Mouse (Mus musculus) spleen, adult 10 weeks (tissue): Measurements from ENCODE around the gene Rpl7a. TPM values are rescaled to one million over a fixed set of nuclear protein-coding genes. Genes with fewer than 3 reads are reported as not detected.

ENCODE experiments used
- polyA plus RNA-seq: library from polyadenylated mRNA; stranded (reverse); fragments of 350-450 nt; fragmentation: Illumina TruSeq; extraction: RNeasy Lipid Tissue Mini Kit (QIAGEN cat#74804); gene quantifications from one replicate; pipeline ENCODE4 v1.2.3, GENCODE M21; 2015; ENCODE audit warnings: low replicate concordance; ENCODE audit not compliant: insufficient read depth

The Rpl7a gene
- 923 TPM for polyA plus RNA-seq

DNA sequence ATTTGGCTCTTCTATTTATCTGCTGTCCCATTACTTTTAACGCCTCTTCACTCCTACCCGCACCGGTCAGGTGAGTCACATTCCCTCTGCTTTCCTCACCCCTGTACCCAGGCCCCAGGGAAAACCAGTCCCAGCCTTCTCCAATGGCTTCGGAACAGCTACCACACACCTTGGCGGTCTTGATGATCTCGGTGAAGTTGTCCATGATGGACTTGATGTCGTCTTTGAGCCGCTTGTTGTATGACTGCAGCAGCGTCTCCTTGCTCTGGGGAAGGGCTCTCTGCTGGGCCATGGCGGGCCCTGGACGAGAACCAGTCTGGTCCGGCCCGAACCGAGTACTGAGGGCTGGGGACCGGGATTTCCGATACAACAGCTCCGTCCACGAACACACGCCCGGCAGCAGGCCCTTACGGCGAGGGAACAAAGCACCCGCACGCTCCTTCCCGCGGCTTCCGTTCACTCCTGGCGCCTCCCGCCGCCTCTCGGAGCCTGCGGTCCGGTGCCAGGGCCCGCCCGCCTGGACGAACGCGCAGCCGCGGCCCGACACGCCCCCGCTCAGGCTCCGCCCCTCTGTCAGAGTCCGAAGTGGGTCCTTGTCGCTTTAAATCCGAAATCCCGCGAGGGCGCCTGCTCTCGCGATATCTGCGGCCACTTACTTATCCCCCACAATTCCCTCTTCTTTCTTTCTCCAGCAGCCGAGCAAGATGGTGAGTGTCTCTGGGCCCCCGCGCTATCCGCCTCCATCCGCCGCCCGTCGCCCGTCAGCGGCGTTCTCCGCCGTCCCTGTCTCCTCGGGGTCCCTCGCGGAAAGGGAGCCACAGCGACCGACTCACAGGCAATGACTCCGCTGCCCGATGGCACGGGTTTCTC lies at the start of gene Rpl7a, which contains the start of gene Med22:
Gene Rpl7a, plus strand, starts transcription at position 641 of the 870 bp plus-strand sequence.
Gene Med22, minus strand, starts transcription at position 554 of the 870 bp plus-strand sequence.

DNA sequence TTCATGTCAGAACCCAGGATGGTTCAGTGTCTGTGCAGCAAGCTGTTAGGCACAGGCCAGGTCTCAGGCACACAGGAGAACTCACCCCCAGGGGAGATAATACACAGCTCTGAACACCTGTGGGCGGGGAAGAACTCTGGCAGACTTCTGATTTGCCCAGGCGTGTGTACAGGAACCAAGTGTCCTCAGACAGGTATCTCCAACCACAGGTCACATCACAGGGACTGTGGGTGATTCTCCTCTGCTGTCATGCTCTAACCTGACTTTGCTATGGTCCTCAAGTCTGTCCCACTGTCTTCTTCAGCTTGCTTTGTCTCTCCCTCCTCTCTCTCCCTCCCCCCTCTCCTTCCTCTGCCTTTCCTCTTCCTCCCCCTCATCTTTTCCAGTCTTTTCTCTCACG lies 45.7 kb upstream of the Rpl7a start, which contains the start of gene Abo:
Gene Abo, minus strand, starts transcription at position 101 of the 400 bp plus-strand sequence.

DNA sequence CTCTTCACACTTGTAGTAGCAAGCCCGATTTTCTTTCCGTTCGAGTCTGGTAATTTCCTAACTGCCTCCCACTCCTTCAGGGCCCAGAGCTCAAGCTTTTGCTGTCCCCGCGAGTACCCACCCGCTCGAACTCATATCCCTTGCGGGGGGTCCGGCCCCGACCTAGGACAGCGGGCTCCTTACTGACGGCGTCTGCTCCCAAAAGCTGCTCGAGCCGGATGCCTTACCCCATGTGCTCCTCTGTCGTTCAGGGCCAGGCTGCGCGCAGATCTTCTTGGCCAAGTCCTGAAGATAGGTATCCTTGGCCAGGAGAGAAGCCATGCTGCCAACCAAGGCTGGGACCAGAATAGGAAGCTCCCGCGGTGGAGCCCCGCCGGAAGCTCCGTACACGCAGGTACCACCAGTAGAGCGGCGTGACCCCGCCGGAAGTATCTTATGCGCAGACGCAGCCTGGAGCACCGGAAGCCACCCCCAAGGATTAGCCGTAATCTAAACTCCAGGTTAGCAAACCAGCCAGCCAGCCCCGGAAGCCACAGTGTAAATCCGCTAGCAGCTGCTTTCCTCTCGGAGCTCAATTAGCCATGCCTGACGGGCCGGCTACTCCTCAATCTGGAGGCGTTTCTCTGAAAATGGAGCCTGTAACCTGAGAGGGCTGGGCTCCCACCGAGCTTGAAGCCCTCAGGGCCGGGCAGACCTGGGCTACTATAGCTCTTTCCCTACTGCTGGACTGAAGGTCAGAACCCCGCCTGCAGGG lies 7.9 kb upstream of the Rpl7a start, which contains the start of gene Surf6:
Gene Surf6, minus strand, starts transcription at position 413 of the 754 bp plus-strand sequence.

DNA sequence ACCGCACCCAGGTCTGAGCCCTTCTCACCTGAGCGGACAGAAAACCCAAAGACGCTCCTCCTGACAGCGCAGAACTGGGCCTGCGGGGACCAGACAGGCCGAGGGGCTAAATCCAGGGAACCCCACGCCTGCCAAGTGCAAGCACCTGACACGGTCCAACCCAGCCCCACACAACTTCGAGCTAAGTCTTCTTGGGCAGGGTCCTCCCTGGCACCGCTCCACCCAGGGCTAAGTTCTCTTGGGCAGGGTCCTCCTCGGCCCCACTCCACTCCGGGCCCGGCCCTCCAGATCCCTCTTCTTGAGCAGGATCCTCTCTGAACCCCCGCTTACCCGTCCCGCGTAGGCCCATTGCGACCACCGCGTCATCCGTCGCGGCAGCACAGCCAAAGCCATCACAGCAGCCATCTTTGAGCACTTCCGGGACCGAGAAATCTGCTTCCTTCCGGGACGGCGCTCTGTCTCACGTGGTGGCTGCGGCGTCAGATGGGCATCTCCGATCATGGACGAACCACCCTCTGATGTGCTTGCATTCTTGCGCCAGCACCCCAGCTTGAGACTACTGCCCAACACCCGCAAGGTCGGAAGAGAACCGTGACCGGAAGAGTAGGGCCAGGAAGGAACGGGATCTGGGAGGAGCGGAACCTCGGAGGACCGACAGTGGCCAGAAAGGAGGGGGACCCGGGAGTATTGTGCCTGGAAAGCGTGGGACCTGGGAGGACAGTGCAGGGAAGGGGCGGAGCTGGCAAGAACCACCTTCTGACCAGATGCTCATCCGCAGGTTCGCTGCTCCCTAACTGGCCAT lies 5.6 kb downstream of the Rpl7a start, which contains the start of the genes Surf2 and Surf1:
Gene Surf2, plus strand, starts transcription at position 441 of the 802 bp plus-strand sequence.
Gene Surf1, minus strand, starts transcription at position 604 of the 802 bp plus-strand sequence.

DNA sequence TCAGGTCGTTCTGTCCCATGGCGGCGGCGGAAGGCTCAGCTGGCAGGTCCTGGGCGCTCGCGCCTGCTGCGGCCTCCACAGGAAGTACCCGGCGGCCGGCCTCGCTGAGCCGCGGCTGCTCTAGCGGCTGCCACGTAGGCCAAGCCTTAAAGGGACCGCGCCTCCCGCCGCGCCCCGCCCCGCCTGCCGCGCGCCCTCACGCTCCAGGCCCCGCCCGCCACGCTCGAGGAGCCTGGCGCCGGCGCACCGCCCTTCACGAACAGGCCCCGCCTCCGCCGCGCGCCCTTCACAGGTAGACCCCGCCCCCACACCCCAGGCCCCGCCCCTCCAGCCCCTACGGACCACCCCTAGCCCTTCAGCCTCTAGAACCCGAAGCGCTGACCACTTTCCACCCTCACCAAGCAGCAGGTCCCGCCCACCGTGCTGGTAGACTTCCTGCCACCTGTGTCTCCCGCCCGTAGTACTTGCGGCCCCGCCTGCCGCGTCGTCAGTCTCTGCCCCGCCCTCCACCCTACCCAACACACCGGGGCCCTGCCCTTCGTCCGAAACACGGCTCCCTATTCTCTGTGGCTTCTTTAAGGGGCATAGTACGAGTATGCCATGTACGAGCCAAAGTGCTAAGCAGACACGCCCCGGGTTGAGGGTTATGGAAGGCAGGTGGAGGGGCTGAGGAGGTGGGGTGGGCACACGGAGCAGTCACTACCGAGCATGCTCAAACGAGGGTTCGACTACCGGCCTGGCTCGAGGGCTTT lies 22.9 kb downstream of the Rpl7a start, which contains the start of the genes Surf4 and Stkld1:
Gene Surf4, minus strand, starts transcription at position 625 of the 752 bp plus-strand sequence.
Gene Stkld1, plus strand, starts transcription at position 744 of the 752 bp plus-strand sequence.

Other genes starting within 250 kb of the Rpl7a start
- gene Lcn4, start 239.5 kb upstream of the Rpl7a start, polyA plus RNA-seq, result 7.0 TPM
- gene Abo, start 45.8 kb upstream of the Rpl7a start, polyA plus RNA-seq, result not detected
- 33.4 TPM for gene Surf6, start 7.9 kb upstream of the Rpl7a start, polyA plus RNA-seq
- 19.2 TPM for gene Med22, start 87 bp upstream of the Rpl7a start, polyA plus RNA-seq
- 63.0 TPM for gene Surf2, start 5.6 kb downstream of the Rpl7a start, polyA plus RNA-seq
- gene Surf1, start 5.8 kb downstream of the Rpl7a start, polyA plus RNA-seq, result 103 TPM
- gene Surf4, start 23.2 kb downstream of the Rpl7a start, polyA plus RNA-seq, result 68.3 TPM
- gene Stkld1, start 23.3 kb downstream of the Rpl7a start, polyA plus RNA-seq, result 0.40 TPM
- 108 TPM for gene Rexo4, start 53.6 kb downstream of the Rpl7a start, polyA plus RNA-seq
- gene Adamts13, start 62.7 kb downstream of the Rpl7a start, polyA plus RNA-seq, result 0.75 TPM
- 32.7 TPM for gene Cacfd1, start 99.2 kb downstream of the Rpl7a start, polyA plus RNA-seq
- 2.7 TPM for gene Slc2a6, start 117.2 kb downstream of the Rpl7a start, polyA plus RNA-seq
- 0.54 TPM for gene Mymk, start 161.4 kb downstream of the Rpl7a start, polyA plus RNA-seq
- gene Adamtsl2, start 168.6 kb downstream of the Rpl7a start, polyA plus RNA-seq, result 10.1 TPM
- gene Fam163b, start 231.7 kb downstream of the Rpl7a start, polyA plus RNA-seq, result not detected